Mouse (Mus musculus): ENCODE measurements around the gene Cacng8. TPM values are rescaled to one million over a fixed set of nuclear protein-coding genes. Genes with fewer than 3 reads are reported as not detected.
"Not testable (repeated sequence)": the region's sequence is repeated elsewhere in the genome, so short reads cannot be mapped to it uniquely, and the experiment has no call there.

Cacng8 gene
- total RNA-seq, 2 experiments from 2014 or later, result 411 to 415 TPM

- peak in 1 of 2 experiments; percentile 58 for DNase-seq (ENCODE audit: low spot score in 2 of 2)
- no peak for TF ChIP-seq CTCF (conservative IDR thresholded peaks at IDR 0.05)
- H3K4me3 ChIP-seq, result peak overlapping the region; percentile 60
- peak overlapping the region; percentile 96 for H3K27ac ChIP-seq
Measured at GRCm38 (mm10) chr7:3391809-3392208, 1.3 kb downstream of the Cacng8 start.

- TF ChIP-seq CTCF (conservative IDR thresholded peaks at IDR 0.05), result no peak
- Histone ChIP-seq H3K27ac (peak overlapping the region; percentile 46; the same call in 1 of the 2 replicates), H3K4me3 (peak overlapping the region; percentile 60)
- no peak for DNase-seq (ENCODE audit: low spot score in 2 of 2)
Measured at GRCm38 (mm10) chr7:3397355-3397754, 6.9 kb downstream of the Cacng8 start.

- Histone ChIP-seq H3K27ac (peak overlapping the region; percentile 46; the same call in 1 of the 2 replicates), H3K4me3 (peak overlapping the region; percentile 60)
- TF ChIP-seq CTCF (conservative IDR thresholded peaks at IDR 0.05), result no peak
- no peak for DNase-seq (ENCODE audit: low spot score in 2 of 2)
Measured at GRCm38 (mm10) chr7:3397797-3398196, 7.3 kb downstream of the Cacng8 start.

- H3K27ac ChIP-seq; DNase-seq (ENCODE audit: low spot score in 2 of 2): not testable (repeated sequence)
- H3K4me3 ChIP-seq, result peak overlapping the region; percentile 60; the same call in 1 of the 2 replicates
- peak; percentile 55 for TF ChIP-seq CTCF (conservative IDR thresholded peaks at IDR 0.05)
Measured at GRCm38 (mm10) chr7:3398363-3398762, 7.9 kb downstream of the Cacng8 start.

GRCm38 (mm10) chr7:3399937-3400336 lies 9.5 kb downstream of the Cacng8 start:
- H3K27ac ChIP-seq, result no peak overlapping the region
- DNase-seq (ENCODE audit: low spot score in 2 of 2), result no peak
- no peak overlapping the region for H3K4me3 ChIP-seq
- TF ChIP-seq CTCF (conservative IDR thresholded peaks at IDR 0.05), result no peak

GRCm38 (mm10) chr7:3409729-3410520 lies 19.4 kb downstream of the Cacng8 start:
- no peak overlapping the region for H3K27ac ChIP-seq
- H3K4me3 ChIP-seq, result no peak overlapping the region
- no peak for TF ChIP-seq CTCF (conservative IDR thresholded peaks at IDR 0.05)
- no peak for DNase-seq (ENCODE audit: low spot score in 2 of 2)

- TF ChIP-seq CTCF (conservative IDR thresholded peaks at IDR 0.05), result 0 out of 2 replicates have a peak, but pooled peaks have one; percentile 25
- DNase-seq (ENCODE audit: low spot score in 2 of 2), result no peak
- peak overlapping the region; percentile 51 for H3K4me3 ChIP-seq
- H3K27ac ChIP-seq, result peak overlapping the region; percentile 72
Measured at GRCm38 (mm10) chr7:3411160-3411941, 20.9 kb downstream of the Cacng8 start.

- H3K4me3 ChIP-seq, result peak overlapping the region; percentile 51
- peak overlapping the region; percentile 72 for H3K27ac ChIP-seq
- no peak for DNase-seq (ENCODE audit: low spot score in 2 of 2)
- TF ChIP-seq CTCF (conservative IDR thresholded peaks at IDR 0.05), result peak; percentile 69
Measured at GRCm38 (mm10) chr7:3412036-3412435, 21.6 kb downstream of the Cacng8 start.

GRCm38 (mm10) chr7:3414888-3415287 lies 24.4 kb downstream of the Cacng8 start:
- Histone ChIP-seq H3K4me3 (peak overlapping the region; percentile 49), H3K27ac (peak overlapping the region; percentile 86)
- no peak for DNase-seq (ENCODE audit: low spot score in 2 of 2)
- TF ChIP-seq CTCF (conservative IDR thresholded peaks at IDR 0.05), result no peak

GRCm38 (mm10) chr7:3415378-3415777 lies 24.9 kb downstream of the Cacng8 start:
- H3K27ac ChIP-seq, result peak overlapping the region; percentile 86
- no peak for DNase-seq (ENCODE audit: low spot score in 2 of 2)
- peak overlapping the region; percentile 49 for H3K4me3 ChIP-seq
- TF ChIP-seq CTCF (conservative IDR thresholded peaks at IDR 0.05), result no peak

- no peak for TF ChIP-seq CTCF (conservative IDR thresholded peaks at IDR 0.05)
- Histone ChIP-seq H3K4me3 (no peak overlapping the region), H3K27ac (peak overlapping the region; percentile 95)
- DNase-seq (ENCODE audit: low spot score in 2 of 2), result no peak
Measured at GRCm38 (mm10) chr7:3419941-3420340, 29.5 kb downstream of the Cacng8 start.

GRCm38 (mm10) chr7:3420466-3420865 lies 30.0 kb downstream of the Cacng8 start:
- Histone ChIP-seq H3K4me3 (no peak overlapping the region), H3K27ac (peak overlapping the region; percentile 95)
- no peak for DNase-seq (ENCODE audit: low spot score in 2 of 2)
- TF ChIP-seq CTCF (conservative IDR thresholded peaks at IDR 0.05), result no peak

- Histone ChIP-seq H3K4me3 (no peak overlapping the region), H3K27ac (peak overlapping the region; percentile 95)
- DNase-seq (ENCODE audit: low spot score in 2 of 2), result no peak
- no peak for TF ChIP-seq CTCF (conservative IDR thresholded peaks at IDR 0.05)
Measured at GRCm38 (mm10) chr7:3421297-3421696, 30.8 kb downstream of the Cacng8 start.

Measured in layer of hippocampus, adult 2 months (tissue).